Mouse (Mus musculus) frontal cortex, adult 2 months (tissue): ENCODE data around the gene Zfp93. TPM values are rescaled to one million over a fixed set of nuclear protein-coding genes. Genes with fewer than 3 reads are reported as not detected.
"Not testable (repeated sequence)": the region's sequence is repeated elsewhere in the genome, so short reads cannot be mapped to it uniquely, and the experiment has no call there.

Source experiments
- DNase-seq, 2 experiments: peaks; one replicate each; pipeline ENCODE4 v3.0.0; 2022; ENCODE audit warnings: low spot score in 1 of 2; ENCODE audit errors: extremely low spot score in 1 of 2
- polyA plus RNA-seq: library from polyadenylated mRNA; depleted of rRNA; stranded (reverse); fragments of >200 nt; gene quantifications from 2 replicates; pipeline ENCODE4 v1.2.3, GENCODE M21; 2012; rRNA removed

Zfp93 gene
- polyA plus RNA-seq: 8.7 and 9.0 TPM in 2 replicates

GRCm38 (mm10) chr7:24270288-24270672 is at the start of gene Zfp93:
Zfp93 (plus strand) TSS chr7:24270420.
- peak; percentile 75 to 92 for DNase-seq

DNA sequence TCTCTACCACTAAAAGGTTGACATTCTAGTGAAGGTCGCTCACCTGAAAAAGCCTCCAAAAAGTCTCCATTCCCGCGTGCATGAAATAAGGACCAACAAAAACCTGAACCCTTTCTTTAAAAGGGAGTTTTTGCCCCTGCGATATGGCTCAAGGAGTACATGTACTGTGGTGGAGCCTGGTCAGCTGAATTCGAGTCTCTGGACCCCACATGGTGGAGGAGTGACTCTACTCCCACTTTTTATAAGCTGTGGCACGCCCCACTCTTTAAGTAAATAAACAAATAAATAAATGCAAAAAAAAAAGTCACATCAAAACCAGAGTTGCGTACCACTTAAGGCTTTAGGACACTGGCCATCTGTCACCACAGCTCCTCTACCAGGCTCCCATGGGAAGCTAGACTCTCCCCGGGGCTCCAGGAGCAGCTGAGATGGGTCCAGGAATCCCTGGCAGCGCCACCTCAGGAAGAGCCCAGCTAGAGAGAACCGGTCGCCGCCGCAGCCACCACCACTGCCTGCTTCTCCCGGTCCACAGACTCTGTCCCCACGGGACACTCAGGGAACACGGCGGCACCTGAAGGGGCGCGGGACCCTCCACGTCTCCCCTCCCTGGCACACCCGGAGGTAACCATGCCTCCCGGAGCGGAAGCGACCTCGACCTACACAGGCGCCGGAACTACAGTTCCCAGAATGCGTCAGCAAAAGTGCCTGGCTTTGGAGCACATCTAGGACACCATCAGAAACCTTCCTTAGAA is 33.0 kb upstream of the Zfp93 start, which contains the start of gene Zfp109:
Gene Zfp109, minus strand, starts transcription at position 521 of the 752 bp plus-strand sequence.
- DNase-seq: peak; percentile 46 to 84

- no peak for DNase-seq
Observed at GRCm38 (mm10) chr7:24253779-24254615, 16.2 kb upstream of the Zfp93 start.

GRCm38 (mm10) chr7:24254633-24255474 is 15.4 kb upstream of the Zfp93 start, which contains the start of gene Zfp108:
Zfp108 (plus strand) TSS chr7:24254794.
- peak; percentile 92 to 94 for DNase-seq

- DNase-seq: no peak
Observed at GRCm38 (mm10) chr7:24259306-24259999, 10.8 kb upstream of the Zfp93 start.

DNA sequence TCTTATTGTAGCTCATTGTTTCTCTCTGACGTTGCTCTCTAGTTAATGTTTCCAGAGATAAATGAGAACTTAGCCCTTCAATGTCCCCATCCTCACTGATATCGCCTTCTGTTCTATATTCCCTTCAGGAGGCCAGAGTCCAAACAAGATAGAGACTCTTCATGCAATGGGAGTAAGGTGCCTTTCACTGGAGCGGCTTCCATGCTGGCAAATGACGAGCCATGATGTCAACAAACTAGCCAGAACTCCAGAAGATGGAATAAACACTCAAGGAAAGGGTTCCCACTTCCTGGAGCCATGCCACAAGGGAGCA is 10.3 kb upstream of the Zfp93 start:
- DNase-seq: no peak

- peak in 1 of 2 experiments; percentile 27 for DNase-seq
Observed at GRCm38 (mm10) chr7:24268176-24269155, 1.8 kb upstream of the Zfp93 start.

DNA sequence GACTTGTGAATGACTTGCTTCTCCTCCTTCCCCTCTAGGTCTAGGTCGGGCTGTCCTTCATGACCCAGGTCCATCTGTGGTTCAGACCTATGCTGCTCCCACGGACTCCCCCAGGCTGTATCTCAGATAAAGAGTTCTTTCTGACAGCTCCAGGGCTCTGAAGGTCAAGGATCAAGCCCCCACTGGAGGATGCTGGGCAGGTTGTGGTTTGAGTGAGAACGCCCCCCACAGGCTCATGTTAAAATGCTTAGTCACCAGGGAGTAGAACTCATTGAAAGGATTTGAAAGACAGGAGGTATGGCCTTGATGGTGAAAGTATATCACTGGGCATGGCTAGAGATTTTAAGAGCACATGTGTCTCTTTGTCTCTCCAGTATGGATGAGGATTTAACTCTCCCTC is 964 bp upstream of the Zfp93 start:
- no peak for DNase-seq

DNA sequence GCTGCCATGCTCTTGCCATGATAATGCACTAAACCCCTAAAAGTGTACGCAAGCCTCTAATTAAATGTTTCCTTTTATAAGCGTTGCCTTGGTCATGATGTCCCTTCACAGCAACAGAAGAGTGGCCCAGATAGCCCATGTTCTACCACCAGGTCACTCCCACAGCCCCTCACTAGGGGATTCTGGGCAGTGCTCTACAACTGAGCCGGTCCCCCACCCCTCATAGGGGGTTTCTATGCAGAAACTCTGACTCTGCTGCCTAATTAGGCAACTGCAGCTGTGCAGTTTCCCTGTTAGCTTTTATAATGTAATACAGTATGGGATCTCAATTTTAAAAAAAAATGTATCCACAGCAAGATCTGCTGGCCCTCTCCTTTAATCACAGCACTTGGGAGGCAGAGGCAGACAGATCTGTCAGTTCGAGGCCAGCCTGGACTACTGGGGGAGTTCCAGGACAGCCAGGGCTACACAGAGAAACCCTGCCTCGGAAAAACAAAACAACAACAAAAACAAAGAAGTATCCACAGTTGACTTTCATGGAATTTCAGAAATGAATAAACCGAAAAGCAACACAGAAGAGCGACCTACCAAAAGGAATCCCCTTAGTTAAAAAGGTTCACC is 443 bp upstream of the Zfp93 start:
- DNase-seq: no peak

DNA sequence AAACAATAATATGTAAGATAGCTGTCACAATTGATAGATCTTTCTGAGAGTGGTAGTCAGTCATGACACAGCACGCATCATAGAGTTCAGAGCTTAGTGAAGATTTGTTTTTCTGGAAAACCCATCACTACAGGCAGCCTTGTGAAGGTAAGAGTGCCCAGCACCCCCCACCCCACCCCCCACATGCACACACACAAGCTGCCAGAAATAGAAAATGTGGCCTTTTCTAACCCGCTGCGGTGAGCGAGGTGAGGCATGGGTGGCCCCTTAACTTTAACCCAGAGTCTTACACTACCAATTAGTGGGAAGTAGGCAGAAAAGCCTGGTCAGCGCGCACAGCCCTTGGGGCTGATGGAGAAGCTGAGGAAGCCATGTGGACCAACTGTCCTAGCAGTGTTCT is 971 bp downstream of the Zfp93 start:
- no peak for DNase-seq

DNA sequence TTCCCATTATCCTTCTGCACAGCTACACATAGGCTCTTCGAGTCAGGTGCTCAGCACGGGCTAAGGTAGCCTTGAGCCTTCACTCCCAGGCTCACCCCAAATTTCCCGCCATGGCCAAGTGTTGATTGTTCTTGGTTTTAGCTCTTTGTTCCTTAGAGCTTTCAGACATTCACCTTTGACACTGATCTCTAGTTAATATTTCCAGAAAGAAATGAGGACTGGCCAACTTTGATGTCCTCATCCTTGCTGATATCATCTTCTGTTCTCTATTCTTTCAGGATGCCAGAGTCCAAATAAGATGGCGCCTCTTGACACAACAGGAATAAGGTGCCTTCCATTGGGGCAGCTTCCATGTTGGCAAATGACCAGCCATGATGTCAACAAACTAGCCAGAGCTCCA is 4.2 kb downstream of the Zfp93 start:
- DNase-seq: no peak

- not testable (repeated sequence) for DNase-seq
Observed at GRCm38 (mm10) chr7:24278771-24279170, 8.6 kb downstream of the Zfp93 start.

- no peak for DNase-seq
Observed at GRCm38 (mm10) chr7:24280031-24280857, 10.0 kb downstream of the Zfp93 start.

DNA sequence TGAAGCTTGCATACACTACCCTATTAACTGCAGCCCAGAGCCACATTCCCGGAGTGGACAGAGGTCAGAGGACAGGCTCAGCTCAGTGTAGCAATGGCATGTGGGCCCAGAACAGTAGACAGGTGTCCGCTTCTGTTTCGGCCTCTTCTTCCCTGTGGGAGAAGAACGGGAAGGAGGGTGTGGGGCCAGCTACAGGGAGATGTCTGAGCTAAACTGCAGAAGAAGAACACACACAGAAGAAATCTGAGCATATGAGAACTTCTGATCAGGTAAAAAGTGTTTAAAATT is 10.6 kb downstream of the Zfp93 start:
- no peak for DNase-seq

DNA sequence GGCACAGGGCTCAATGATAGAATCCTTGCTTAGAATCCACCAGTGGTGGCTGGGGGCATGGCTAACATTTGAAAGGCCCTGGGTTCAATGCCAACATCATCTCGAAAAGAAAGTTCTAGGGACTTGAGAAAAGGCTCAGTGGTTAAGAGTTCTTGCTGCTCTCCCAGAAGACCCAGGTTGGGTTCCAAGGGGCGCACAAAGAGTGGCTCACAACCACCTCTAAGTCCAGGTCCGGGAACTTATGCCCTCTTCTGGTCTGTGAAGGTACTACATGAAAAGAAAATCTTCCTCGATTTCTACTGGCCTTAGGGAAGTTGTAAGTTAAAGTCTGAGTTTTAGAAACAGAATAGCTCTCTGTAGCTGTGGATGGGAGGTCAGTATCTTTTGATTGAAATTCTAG is 15.9 kb downstream of the Zfp93 start:
- DNase-seq: no peak

DNA sequence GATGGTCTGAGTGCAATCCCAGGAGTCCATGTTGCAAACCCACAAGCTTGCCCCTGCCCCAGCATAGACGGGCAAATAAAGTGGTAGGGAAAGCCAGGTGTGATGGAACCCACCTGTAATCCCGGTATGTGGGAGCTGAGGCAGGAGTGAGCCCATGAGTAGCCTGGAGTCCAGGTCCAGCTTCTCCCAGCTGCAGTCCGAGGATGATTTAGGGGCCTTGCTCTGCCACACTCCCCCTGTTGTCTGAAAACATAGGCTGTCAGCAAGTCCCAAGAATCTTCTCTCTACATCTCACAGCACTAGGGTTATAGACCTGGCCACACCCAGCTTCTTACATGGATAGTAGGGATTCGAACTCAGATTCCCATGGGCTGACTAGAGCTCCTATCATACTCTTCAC is 16.7 kb downstream of the Zfp93 start:
- no peak for DNase-seq

GRCm38 (mm10) chr7:24287670-24288069 is 17.4 kb downstream of the Zfp93 start:
- DNase-seq: no peak

GRCm38 (mm10) chr7:24288512-24288911 is 18.3 kb downstream of the Zfp93 start:
- peak in 1 of 2 experiments; percentile 50 for DNase-seq
